Mouse (Mus musculus) intestine, embryonic 16.5 days (tissue): Measurements from ENCODE around the gene Ndufs3. TPM values are rescaled to one million over a fixed set of nuclear protein-coding genes. Genes with fewer than 3 reads are reported as not detected.
A peak's percentile ranks its signal among the peaks of the same experiment; 100 is the strongest.

ENCODE experiments used
- ATAC-seq: fragments of 200-750 bp; cut with Nextera tagmentation; 2 replicates; pipeline ENCODE4 v1.8.0; 2017; ENCODE audit warnings: moderate TSS enrichment, moderate library complexity
- H3K27ac ChIP-seq: fragments of 300-500 bp; sonication (generic); 2 replicates; pipeline ENCODE4 v1.5.1; 2014; ENCODE audit warnings: mild to moderate bottlenecking, low read length
- H3K27me3 ChIP-seq: fragments of 300-500 bp; sonication (generic); replicated peaks from 2 replicates; pipeline ENCODE4 v1.6.1; 2014; ENCODE audit warnings: low read length, control low read depth, mixed read lengths; ENCODE audit not compliant: control insufficient read depth, insufficient read depth
- H3K36me3 ChIP-seq: fragments of 300-500 bp; sonication (generic); 2 replicates; pipeline ENCODE4 v1.6.1; 2014; ENCODE audit warnings: low read length, control low read depth; ENCODE audit not compliant: control insufficient read depth, insufficient read depth
- H3K4me1 ChIP-seq: fragments of 300-500 bp; sonication (generic); 2 replicates; pipeline ENCODE4 v1.6.1; 2014; ENCODE audit warnings: low read length, control low read depth, mixed read lengths; ENCODE audit not compliant: control insufficient read depth, insufficient read depth
- H3K4me2 ChIP-seq: fragments of 300-500 bp; sonication (generic); 2 replicates; pipeline ENCODE4 v1.6.1; 2014; ENCODE audit warnings: low read depth, low read length, control low read depth
- H3K4me3 ChIP-seq: fragments of 300-500 bp; sonication (generic); 2 replicates; pipeline ENCODE4 v1.5.1; 2014; ENCODE audit warnings: mild to moderate bottlenecking, low read length
- H3K9ac ChIP-seq: fragments of 300-500 bp; sonication (generic); 2 replicates; pipeline ENCODE4 v1.6.1; 2014; ENCODE audit warnings: low read depth, low read length
- H3K9me3 ChIP-seq: fragments of 300-500 bp; sonication (generic); 2 replicates; pipeline ENCODE4 v1.6.1; 2016; ENCODE audit warnings: low read length, control low read depth; ENCODE audit not compliant: control insufficient read depth
- WGBS: fragments of 180-500 bp; shearing (Covaris S2); extraction: QIAGEN DNeasy Blood & Tissue Kit; methylation state at CpG from one replicate; pipeline ENCODE4 v1.1.7; 2014; 5-methylcytosine and 5-hydroxymethylcytosine counted together
- polyA plus RNA-seq: library from polyadenylated mRNA; unstranded; fragments of >200 nt; fragmentation: Nextera tagmentation; extraction: Ambion mirVana; gene quantifications from 2 replicates; pipeline ENCODE4 v1.2.1, GENCODE M21; 2015

Gene Ndufs3
- polyA plus RNA-seq, 1 experiment from 2014 or later: 316 TPM

GRCm38 (mm10) chr2:90887627-90888026 is 17.0 kb downstream of the Ndufs3 start:
- peaks cover 30% of the 10 kb centered on the region for H3K27me3 ChIP-seq
- no peaks in the 10 kb centered on the region for H3K9me3 ChIP-seq
- no peak for ATAC-seq
- no peak overlapping the region for H3K4me3 ChIP-seq
- H3K27ac ChIP-seq: no peak overlapping the region
- no peak overlapping the region for H3K4me2 ChIP-seq
- H3K4me1 ChIP-seq: peaks cover 16% of the 10 kb centered on the region
- H3K9ac ChIP-seq: no peak overlapping the region
- 65% methylated on average over 5 of the region's 5 CpGs for WGBS
- H3K36me3 ChIP-seq: no peaks in the 10 kb centered on the region

- peak overlapping the region; percentile 91; the same call in 1 of the 2 replicates for H3K4me2 ChIP-seq
- no peaks in the 10 kb centered on the region for H3K36me3 ChIP-seq
- 41% methylated on average over 6 of the region's 6 CpGs for WGBS
- no peak overlapping the region for H3K27ac ChIP-seq
- H3K4me3 ChIP-seq: no peak overlapping the region
- peaks cover 16% of the 10 kb centered on the region for H3K4me1 ChIP-seq
- H3K9ac ChIP-seq: no peak overlapping the region
- no peaks in the 10 kb centered on the region for H3K9me3 ChIP-seq
- peaks cover 30% of the 10 kb centered on the region for H3K27me3 ChIP-seq
- no peak for ATAC-seq
These were observed 18.2 kb downstream of the Ndufs3 start for GRCm38 (mm10) chr2:90886436-90886835.

DNA sequence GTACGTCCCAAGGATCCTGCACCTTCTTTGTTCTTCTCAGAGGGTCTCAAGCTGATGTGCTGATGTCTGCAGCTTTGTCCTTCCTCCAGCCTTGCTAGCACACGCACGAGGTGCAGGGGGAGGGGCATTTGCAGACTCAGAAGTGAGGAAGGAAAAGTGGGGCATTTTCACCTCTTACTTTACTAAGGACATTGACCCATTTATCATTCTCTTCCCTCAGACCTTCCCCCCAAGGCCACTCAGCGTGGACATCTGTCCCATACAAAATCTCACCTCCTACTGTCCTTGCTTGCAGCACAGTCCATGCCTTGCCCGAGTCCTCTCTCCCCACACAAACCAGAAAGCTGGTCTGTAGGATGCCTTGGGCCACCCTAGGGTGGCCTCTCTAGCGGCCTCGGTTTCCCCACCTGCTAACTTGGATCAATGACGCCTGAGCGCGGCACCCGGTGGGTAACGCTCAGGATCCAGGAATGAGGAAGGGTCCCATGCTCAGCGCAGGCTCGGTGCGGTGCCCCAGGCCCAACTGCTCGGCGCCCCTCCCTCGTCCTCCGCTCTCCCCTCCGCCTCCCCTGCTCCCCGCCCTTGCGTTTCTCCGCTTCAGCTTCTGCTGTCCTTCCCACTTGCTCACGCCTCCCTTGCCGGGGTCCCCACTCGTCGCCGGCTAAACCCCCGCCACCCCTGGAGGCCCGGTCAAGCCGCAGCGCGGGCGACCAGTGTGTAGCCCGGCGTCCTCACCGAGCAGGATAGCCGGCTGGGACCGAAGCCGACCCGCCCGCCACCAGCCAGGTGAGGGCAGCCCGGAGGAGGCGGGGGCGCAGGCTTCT is 19.2 kb downstream of the Ndufs3 start, which contains the start of gene C1qtnf4:
Gene C1qtnf4, plus strand, starts transcription at position 643 of the 824 bp plus-strand sequence.
- Histone ChIP-seq H3K4me3 (peak within 1 kb of the TSS; percentile 52), H3K9me3 (no peaks in the 10 kb centered on the region), H3K9ac (peak within 1 kb of the TSS; percentile 61), H3K27me3 (peaks cover 30% of the 10 kb centered on the region), H3K4me2 (peak within 1 kb of the TSS; percentile 91), H3K36me3 (no peaks in the 10 kb centered on the region), H3K4me1 (peaks cover 16% of the 10 kb centered on the region), H3K27ac (no peak within 1 kb of the TSS)
- ATAC-seq: peak; percentile 27; the same call in 1 of the 2 replicates
- WGBS: 2% methylated on average over 44 of the region's 45 CpGs

- WGBS: 83% methylated on average over 2 of the region's 2 CpGs
- ATAC-seq: no peak
These were observed 22.8 kb downstream of the Ndufs3 start for GRCm38 (mm10) chr2:90881824-90882223.

DNA sequence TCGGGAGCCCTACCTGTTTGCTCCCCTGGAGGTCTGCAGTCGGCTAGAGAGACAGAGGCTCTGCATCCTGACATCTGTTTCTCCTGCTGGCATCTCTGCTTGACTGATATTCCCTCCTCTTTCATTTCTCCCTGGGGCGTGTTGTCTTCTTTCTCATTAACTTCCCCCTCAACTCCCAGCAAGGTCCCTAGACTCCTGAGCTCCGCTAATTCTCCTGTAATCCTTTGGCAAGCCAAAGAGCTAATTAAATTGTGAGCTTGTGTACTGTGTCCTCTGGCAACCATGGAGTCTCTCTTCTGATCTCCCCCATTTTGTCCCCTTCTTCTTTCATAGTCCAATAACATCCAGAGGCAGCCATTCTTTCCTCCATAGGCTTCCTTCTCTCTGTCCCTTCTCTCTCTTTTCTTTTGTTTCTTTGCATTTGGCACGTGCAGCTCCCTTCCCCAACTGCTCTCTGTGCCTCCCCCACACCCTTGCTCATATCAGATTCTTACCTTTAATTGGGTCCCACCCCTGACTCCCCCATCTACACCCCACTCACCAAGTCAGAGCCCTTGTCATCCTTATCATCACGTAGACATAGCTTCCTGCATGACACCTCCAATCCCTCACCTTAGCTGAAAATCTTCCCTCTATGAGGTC is 24.4 kb downstream of the Ndufs3 start:
- Histone ChIP-seq H3K9me3 (no peaks in the 10 kb centered on the region), H3K27ac (no peak overlapping the region), H3K4me3 (no peak overlapping the region), H3K9ac (no peak overlapping the region), H3K4me2 (no peak overlapping the region), H3K27me3 (0 out of 2 replicates have a peak, but pooled peaks cover 4% of the 10 kb centered on the region), H3K4me1 (peaks cover under 1% of the 10 kb centered on the region; the same call in 1 of the 2 replicates), H3K36me3 (no peaks in the 10 kb centered on the region)
- ATAC-seq: no peak
- WGBS: 45% methylated on average over 6 of the region's 6 CpGs

More at GRCm38 (mm10) chr2:90881824-90882223, 22.8 kb downstream of the Ndufs3 start:
- Histone ChIP-seq H3K27ac (no peak overlapping the region), H3K27me3 (peaks cover 11% of the 10 kb centered on the region; the same call in 1 of the 2 replicates), H3K4me1 (peaks cover 9% of the 10 kb centered on the region), H3K4me2 (no peak overlapping the region), H3K4me3 (no peak overlapping the region), H3K36me3 (no peaks in the 10 kb centered on the region), H3K9ac (no peak overlapping the region), H3K9me3 (no peaks in the 10 kb centered on the region)

DNA sequence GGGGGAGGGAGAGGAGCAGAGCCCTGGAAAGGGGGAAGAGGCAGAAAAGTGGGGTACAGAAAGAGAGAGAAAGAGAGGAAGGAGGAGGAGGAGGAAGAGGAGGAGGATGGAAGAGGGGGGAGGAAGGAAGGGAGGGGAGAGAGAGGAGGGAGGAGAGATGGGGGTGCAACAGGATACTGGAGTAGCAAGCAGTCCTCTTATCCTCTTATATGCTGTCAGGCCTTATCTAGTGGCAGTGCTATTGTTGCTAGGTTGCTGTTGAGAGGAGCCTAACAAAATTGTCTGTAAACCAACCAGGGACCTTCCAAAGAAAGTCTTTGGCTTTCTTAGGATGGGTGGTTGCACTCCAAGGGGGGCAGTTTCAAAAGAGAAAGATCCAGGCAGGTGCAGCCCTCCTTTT is 25.2 kb downstream of the Ndufs3 start:
- no peaks in the 10 kb centered on the region for H3K36me3 ChIP-seq
- no peak overlapping the region for H3K4me3 ChIP-seq
- H3K27me3 ChIP-seq: no peaks in the 10 kb centered on the region
- H3K27ac ChIP-seq: no peak overlapping the region
- no peak overlapping the region for H3K4me2 ChIP-seq
- no peaks in the 10 kb centered on the region for H3K4me1 ChIP-seq
- H3K9ac ChIP-seq: no peak overlapping the region
- H3K9me3 ChIP-seq: no peaks in the 10 kb centered on the region
- no peak for ATAC-seq

GRCm38 (mm10) chr2:90877584-90878259 is 26.9 kb downstream of the Ndufs3 start:
- no peaks in the 10 kb centered on the region for H3K36me3 ChIP-seq
- no peak for ATAC-seq
- H3K4me1 ChIP-seq: no peaks in the 10 kb centered on the region
- H3K9me3 ChIP-seq: no peaks in the 10 kb centered on the region
- no peak overlapping the region for H3K9ac ChIP-seq
- H3K4me2 ChIP-seq: no peak overlapping the region
- no peaks in the 10 kb centered on the region for H3K27me3 ChIP-seq
- no peak overlapping the region for H3K4me3 ChIP-seq
- H3K27ac ChIP-seq: no peak overlapping the region
- 76% methylated on average over 4 of the region's 5 CpGs for WGBS

DNA sequence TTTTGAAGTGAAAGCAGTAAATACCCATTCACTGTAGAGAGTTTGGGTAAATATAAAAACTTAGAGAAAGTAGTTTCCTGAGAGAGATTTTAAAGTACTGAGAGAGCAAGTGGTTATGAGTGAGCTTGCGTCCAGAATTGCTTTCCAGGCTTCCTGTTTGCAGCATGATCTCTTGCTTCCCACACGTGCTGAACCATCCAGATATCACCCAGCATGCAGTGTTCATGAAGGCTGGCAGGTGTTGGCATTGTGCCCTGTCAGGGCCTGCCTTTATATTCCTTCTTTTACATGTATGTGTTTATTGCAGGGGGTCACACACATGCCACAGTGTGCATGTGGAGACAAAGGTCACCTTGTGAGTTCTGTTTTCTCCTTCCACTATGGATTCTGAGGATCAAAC is 29.4 kb downstream of the Ndufs3 start:
- 69% methylated on average over 2 of the region's 2 CpGs for WGBS
- no peaks in the 10 kb centered on the region for H3K36me3 ChIP-seq
- no peaks in the 10 kb centered on the region for H3K9me3 ChIP-seq
- no peaks in the 10 kb centered on the region for H3K27me3 ChIP-seq
- no peak overlapping the region for H3K9ac ChIP-seq
- H3K27ac ChIP-seq: no peak overlapping the region
- H3K4me2 ChIP-seq: no peak overlapping the region
- peaks cover 5% of the 10 kb centered on the region; the same call in 1 of the 2 replicates for H3K4me1 ChIP-seq
- no peak for ATAC-seq
- no peak overlapping the region for H3K4me3 ChIP-seq

DNA sequence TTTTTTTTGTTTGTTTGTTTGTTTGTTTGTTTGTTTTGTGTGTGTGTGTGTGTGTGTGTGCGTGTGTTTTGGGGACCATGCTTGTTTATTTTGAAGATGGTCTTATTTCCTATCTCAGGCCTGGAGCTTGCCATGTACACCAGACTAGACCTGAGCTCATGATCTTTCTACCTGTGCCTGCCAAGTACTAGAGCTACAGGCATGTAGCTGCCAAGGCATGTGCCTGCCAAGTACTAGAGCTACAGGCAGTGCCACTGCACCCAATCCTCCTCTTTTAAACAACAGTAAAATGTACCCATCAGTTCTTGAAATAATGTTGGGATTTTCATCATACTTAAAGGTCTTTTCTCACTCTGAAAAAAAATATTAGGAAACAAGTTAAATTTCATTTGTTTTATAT is 30.6 kb downstream of the Ndufs3 start:
- no peak overlapping the region for H3K4me3 ChIP-seq

More for the DNA sequence above, 30.6 kb downstream of the Ndufs3 start:
- no peak overlapping the region for H3K9ac ChIP-seq
- H3K4me2 ChIP-seq: no peak overlapping the region
- peaks cover 11% of the 10 kb centered on the region; the same call in 1 of the 2 replicates for H3K4me1 ChIP-seq
- H3K9me3 ChIP-seq: no peaks in the 10 kb centered on the region
- WGBS: 81% methylated on average over 1 of the region's 1 CpGs
- no peak overlapping the region for H3K27ac ChIP-seq
- no peaks in the 10 kb centered on the region for H3K36me3 ChIP-seq
- no peaks in the 10 kb centered on the region for H3K27me3 ChIP-seq
- no peak for ATAC-seq
